Mouse (Mus musculus): Measurements from ENCODE around the gene Slc22a12. TPM values are rescaled to one million over a fixed set of nuclear protein-coding genes. Genes with fewer than 3 reads are reported as not detected.

The Slc22a12 gene
- polyA plus RNA-seq, 1 experiment = not detected

GRCm38 (mm10) chr19:6496462-6497149, 46.2 kb downstream of the Slc22a12 start:
- Histone ChIP-seq H3K4me3 (ENCODE audit: insufficient read depth, poor library complexity, severe bottlenecking) (no peak overlapping the region), H3ac (ENCODE audit: control insufficient read depth, insufficient read length, low read depth) (no peak overlapping the region), H3K27me3 (ENCODE audit: control insufficient read depth, insufficient read depth, insufficient read length) (peaks cover 92% of the 10 kb centered on the region), H3K36me3 (ENCODE audit: control insufficient read depth, insufficient read depth) (no peaks in the 10 kb centered on the region), H3K79me3 (ENCODE audit: low read depth) (no peaks in the 10 kb centered on the region), H3K79me2 (ENCODE audit: control insufficient read depth, insufficient read depth) (no peaks in the 10 kb centered on the region)
- TF ChIP-seq CEBPB (IDR thresholded peaks at IDR 0.05; ENCODE audit: low read depth) (no peak), MYOD1 (IDR thresholded peaks at IDR 0.05; ENCODE audit: control insufficient read depth, insufficient read length, low read depth) (no peak), FOSL1 (IDR thresholded peaks at IDR 0.05; ENCODE audit: insufficient read depth, low read length, poor library complexity, severe bottlenecking) (no peak), MAX (IDR thresholded peaks at IDR 0.05) (no peak), CTCF (IDR thresholded peaks at IDR 0.05; ENCODE audit: control insufficient read depth, insufficient read depth, insufficient read length) (no peak), USF1 (IDR thresholded peaks at IDR 0.05; ENCODE audit: low read depth) (no peak), MYOG (IDR thresholded peaks at IDR 0.05; ENCODE audit: control insufficient read depth, extremely low read depth, insufficient read length) (no peak)

GRCm38 (mm10) chr19:6495714-6496113, 47.1 kb downstream of the Slc22a12 start:
- no peaks in the 10 kb centered on the region for H3K36me3 ChIP-seq (ENCODE audit: control insufficient read depth, insufficient read depth)
- peaks cover 92% of the 10 kb centered on the region for H3K27me3 ChIP-seq (ENCODE audit: control insufficient read depth, insufficient read depth, insufficient read length)
- H3K79me2 ChIP-seq (ENCODE audit: control insufficient read depth, insufficient read depth) = no peaks in the 10 kb centered on the region
- H3ac ChIP-seq (ENCODE audit: control insufficient read depth, insufficient read length, low read depth) = no peak overlapping the region
- H3K79me3 ChIP-seq (ENCODE audit: low read depth) = no peaks in the 10 kb centered on the region
- TF ChIP-seq USF1 (IDR thresholded peaks at IDR 0.05; ENCODE audit: low read depth) = no peak
- no peak for TF ChIP-seq MYOD1 (IDR thresholded peaks at IDR 0.05; ENCODE audit: control insufficient read depth, insufficient read length, low read depth)
- TF ChIP-seq MYOG (IDR thresholded peaks at IDR 0.05; ENCODE audit: control insufficient read depth, extremely low read depth, insufficient read length) = no peak
- TF ChIP-seq FOSL1 (IDR thresholded peaks at IDR 0.05; ENCODE audit: insufficient read depth, low read length, poor library complexity, severe bottlenecking) = no peak
- no peak for TF ChIP-seq CTCF (IDR thresholded peaks at IDR 0.05; ENCODE audit: control insufficient read depth, insufficient read depth, insufficient read length)
- TF ChIP-seq CEBPB (IDR thresholded peaks at IDR 0.05; ENCODE audit: low read depth) = no peak
- no peak for TF ChIP-seq MAX (IDR thresholded peaks at IDR 0.05)
- no peak overlapping the region for H3K4me3 ChIP-seq (ENCODE audit: insufficient read depth, poor library complexity, severe bottlenecking)

GRCm38 (mm10) chr19:6494504-6495170, 48.2 kb downstream of the Slc22a12 start:
- no peaks in the 10 kb centered on the region for H3K79me3 ChIP-seq (ENCODE audit: low read depth)
- H3K27me3 ChIP-seq (ENCODE audit: control insufficient read depth, insufficient read depth, insufficient read length) = peaks cover 92% of the 10 kb centered on the region
- TF ChIP-seq USF1 (IDR thresholded peaks at IDR 0.05; ENCODE audit: low read depth) = no peak
- no peak for TF ChIP-seq FOSL1 (IDR thresholded peaks at IDR 0.05; ENCODE audit: insufficient read depth, low read length, poor library complexity, severe bottlenecking)
- TF ChIP-seq MAX (IDR thresholded peaks at IDR 0.05) = no peak
- no peak for TF ChIP-seq CTCF (IDR thresholded peaks at IDR 0.05; ENCODE audit: control insufficient read depth, insufficient read depth, insufficient read length)
- H3ac ChIP-seq (ENCODE audit: control insufficient read depth, insufficient read length, low read depth) = no peak overlapping the region
- H3K36me3 ChIP-seq (ENCODE audit: control insufficient read depth, insufficient read depth) = no peaks in the 10 kb centered on the region
- H3K4me3 ChIP-seq (ENCODE audit: insufficient read depth, poor library complexity, severe bottlenecking) = no peak overlapping the region
- no peaks in the 10 kb centered on the region for H3K79me2 ChIP-seq (ENCODE audit: control insufficient read depth, insufficient read depth)

DNA sequence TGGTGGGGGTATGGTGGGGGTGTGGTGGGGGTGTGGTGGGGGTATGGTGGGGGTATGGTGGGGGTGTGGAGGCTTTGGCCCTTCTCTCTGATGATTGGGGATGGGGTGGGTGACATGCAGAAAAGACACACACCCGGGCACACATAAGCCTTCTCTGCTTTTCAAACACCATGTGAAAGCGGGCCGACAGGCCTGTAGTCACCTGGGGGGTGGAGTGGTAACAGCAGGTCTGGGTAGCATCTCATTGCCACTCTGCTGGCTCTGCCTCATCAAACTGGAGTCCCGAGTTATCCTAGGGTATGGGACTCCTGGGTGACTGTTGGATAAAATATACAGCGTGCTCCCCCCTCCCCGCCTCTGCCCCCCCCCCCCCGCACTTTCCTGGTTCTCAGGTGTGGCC, 48.8 kb downstream of the Slc22a12 start:
- TF ChIP-seq FOSL1 (IDR thresholded peaks at IDR 0.05; ENCODE audit: insufficient read depth, low read length, poor library complexity, severe bottlenecking) (no peak), CTCF (IDR thresholded peaks at IDR 0.05; ENCODE audit: control insufficient read depth, insufficient read depth, insufficient read length) (no peak), CEBPB (IDR thresholded peaks at IDR 0.05; ENCODE audit: low read depth) (no peak)
- no peaks in the 10 kb centered on the region for H3K79me2 ChIP-seq (ENCODE audit: control insufficient read depth, insufficient read depth)
- peaks cover 91% of the 10 kb centered on the region for H3K27me3 ChIP-seq (ENCODE audit: control insufficient read depth, insufficient read depth, insufficient read length)

GRCm38 (mm10) chr19:6493219-6493618, 49.6 kb downstream of the Slc22a12 start:
- no peak overlapping the region for H3K4me3 ChIP-seq (ENCODE audit: insufficient read depth, poor library complexity, severe bottlenecking)
- H3K79me2 ChIP-seq (ENCODE audit: control insufficient read depth, insufficient read depth) = no peaks in the 10 kb centered on the region
- no peaks in the 10 kb centered on the region for H3K36me3 ChIP-seq (ENCODE audit: control insufficient read depth, insufficient read depth)
- no peak overlapping the region for H3ac ChIP-seq (ENCODE audit: control insufficient read depth, insufficient read length, low read depth)
- no peak for TF ChIP-seq CEBPB (IDR thresholded peaks at IDR 0.05; ENCODE audit: low read depth)
- peaks cover 83% of the 10 kb centered on the region for H3K27me3 ChIP-seq (ENCODE audit: control insufficient read depth, insufficient read depth, insufficient read length)
- H3K79me3 ChIP-seq (ENCODE audit: low read depth) = no peaks in the 10 kb centered on the region

More for the DNA sequence above, 48.8 kb downstream of the Slc22a12 start:
- H3K79me3 ChIP-seq (ENCODE audit: low read depth) = no peaks in the 10 kb centered on the region
- H3K36me3 ChIP-seq (ENCODE audit: control insufficient read depth, insufficient read depth) = no peaks in the 10 kb centered on the region
- no peak overlapping the region for H3K4me3 ChIP-seq (ENCODE audit: insufficient read depth, poor library complexity, severe bottlenecking)
- no peak overlapping the region for H3ac ChIP-seq (ENCODE audit: control insufficient read depth, insufficient read length, low read depth)

DNA sequence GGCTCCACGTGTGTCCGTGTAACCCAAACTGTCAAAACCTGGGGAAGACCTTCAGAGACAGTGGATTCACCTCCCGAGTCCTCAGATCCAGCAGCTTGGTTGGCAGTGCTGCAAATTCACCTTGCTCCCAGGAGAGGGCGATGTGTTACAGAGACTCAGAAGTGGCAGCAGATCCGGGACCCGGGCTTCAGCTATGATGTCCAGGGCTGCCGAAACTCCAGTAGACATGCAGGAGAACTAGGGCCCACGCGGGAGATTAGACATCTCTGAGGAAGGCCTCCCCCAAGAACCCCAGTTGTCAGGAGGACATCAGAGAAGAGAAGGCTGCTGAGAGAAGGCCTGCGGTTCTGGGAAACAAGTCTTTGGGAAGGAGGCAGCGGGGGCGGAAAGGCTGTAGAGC, 50.7 kb downstream of the Slc22a12 start:
- Histone ChIP-seq H3K27me3 (ENCODE audit: control insufficient read depth, insufficient read depth, insufficient read length) (peaks cover 76% of the 10 kb centered on the region), H3K79me2 (ENCODE audit: control insufficient read depth, insufficient read depth) (no peaks in the 10 kb centered on the region), H3ac (ENCODE audit: control insufficient read depth, insufficient read length, low read depth) (no peak overlapping the region), H3K4me3 (ENCODE audit: insufficient read depth, poor library complexity, severe bottlenecking) (no peak overlapping the region), H3K36me3 (ENCODE audit: control insufficient read depth, insufficient read depth) (no peaks in the 10 kb centered on the region), H3K79me3 (ENCODE audit: low read depth) (no peaks in the 10 kb centered on the region)
- no peak for TF ChIP-seq FOSL1 (IDR thresholded peaks at IDR 0.05; ENCODE audit: insufficient read depth, low read length, poor library complexity, severe bottlenecking)
- TF ChIP-seq MYOD1 (IDR thresholded peaks at IDR 0.05; ENCODE audit: control insufficient read depth, insufficient read length, low read depth) = no peak
- peak; percentile 38 for TF ChIP-seq CTCF (IDR thresholded peaks at IDR 0.05; ENCODE audit: control insufficient read depth, insufficient read depth, insufficient read length)
- no peak for TF ChIP-seq MYOG (IDR thresholded peaks at IDR 0.05; ENCODE audit: control insufficient read depth, extremely low read depth, insufficient read length)
- no peak for TF ChIP-seq USF1 (IDR thresholded peaks at IDR 0.05; ENCODE audit: low read depth)
- TF ChIP-seq MAX (IDR thresholded peaks at IDR 0.05) = no peak

All from C2C12 (cell line).